In the genomic region with DNA sequence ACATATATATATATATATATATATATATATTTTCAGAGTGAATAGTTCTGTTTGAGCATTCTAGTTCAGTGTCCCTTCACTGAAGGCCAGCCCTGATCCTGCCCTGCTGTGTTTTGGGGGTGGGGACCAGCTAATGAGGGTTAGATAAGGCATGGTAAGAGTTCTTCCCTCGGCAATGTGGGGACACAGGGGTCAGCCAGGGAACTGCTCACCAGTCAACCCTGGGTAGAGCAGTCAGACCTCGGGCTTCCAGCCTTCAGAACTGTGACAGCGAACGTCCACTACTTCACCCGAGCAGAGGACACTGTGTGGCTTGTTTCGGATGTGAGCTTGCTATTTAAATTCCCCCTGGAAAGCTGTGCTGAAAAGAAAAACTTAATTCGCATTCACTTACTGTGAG, we compare ENCODE assay signal across 29 mouse cellular contexts. TPM values are rescaled to one million over a fixed set of nuclear protein-coding genes. Genes with fewer than 3 reads are reported as not detected.
"Had no signal": no experiment of that assay in that cellular context is flagged by ENCODE, and none has a peak within 500 bp of the region (broad histone marks: within the 10 kb centered on the region; RNA-seq: fewer than 3 reads in every experiment).

No protein-coding gene starts in this region.

- DNase-seq: gastrocnemius, adult 2 months; gastrocnemius, postnatal 10 days; gastrocnemius, postnatal 25 days; heart, adult 2 months; heart, postnatal 14 days; heart, postnatal 4 days; kidney, adult 18-20 months; kidney, adult 8-10 months; kidney, postnatal 10 days; kidney, postnatal 25 days; kidney, postnatal 4 days; liver; liver, embryonic 13.5 days had no signal

- H3K9ac ChIP-seq: heart, embryonic 13.5 days; heart, embryonic 15.5 days; hindbrain, embryonic 12.5 days; hindbrain, embryonic 14.5 days; limb, embryonic 12.5 days; liver, embryonic 13.5 days; liver, embryonic 15.5 days had no signal

- H3K9me3 ChIP-seq: heart, embryonic 15.5 days; limb, embryonic 10.5 days; limb, embryonic 12.5 days; liver, embryonic 15.5 days had no signal

- H3K4me3 ChIP-seq: gastrocnemius, adult 2 months; heart, adult 2 months; heart, embryonic 13.5 days; heart, embryonic 15.5 days; hindbrain, embryonic 10.5 days; hindbrain, embryonic 12.5 days; layer of hippocampus, adult 2 months; left cerebral cortex, adult 2 months; limb, embryonic 10.5 days; limb, embryonic 12.5 days; liver, embryonic 13.5 days; liver, embryonic 15.5 days had no signal

- H3K27ac ChIP-seq: gastrocnemius, adult 2 months; heart, adult 2 months; heart, embryonic 13.5 days; heart, embryonic 15.5 days; hindbrain, embryonic 10.5 days; hindbrain, embryonic 12.5 days; hindbrain, embryonic 14.5 days; layer of hippocampus, adult 2 months; left cerebral cortex, adult 2 months; limb, embryonic 10.5 days; limb, embryonic 12.5 days; liver, embryonic 13.5 days; liver, embryonic 15.5 days had no signal

- H3K4me1 ChIP-seq: heart, embryonic 13.5 days; heart, embryonic 15.5 days; hindbrain, embryonic 10.5 days; hindbrain, embryonic 12.5 days; limb, embryonic 10.5 days; limb, embryonic 12.5 days; liver, embryonic 13.5 days; liver, embryonic 15.5 days had no signal

- H3K27me3 ChIP-seq: heart, embryonic 13.5 days; heart, embryonic 15.5 days; hindbrain, embryonic 12.5 days; limb, embryonic 12.5 days; liver, embryonic 13.5 days; liver, embryonic 15.5 days had no signal

- H3K36me3 ChIP-seq: heart, embryonic 13.5 days; heart, embryonic 15.5 days; hindbrain, embryonic 10.5 days; hindbrain, embryonic 12.5 days; limb, embryonic 10.5 days; limb, embryonic 12.5 days; liver, embryonic 13.5 days; liver, embryonic 15.5 days had no signal

- H3K4me2 ChIP-seq: heart, embryonic 11.5 days; heart, embryonic 13.5 days; heart, embryonic 15.5 days; hindbrain, embryonic 12.5 days; hindbrain, embryonic 14.5 days; limb, embryonic 12.5 days; liver, embryonic 11.5 days; liver, embryonic 13.5 days; liver, embryonic 15.5 days had no signal

- ATAC-seq: hindbrain, embryonic 16.5 days; inflammation-experienced regulatory T-cells, adult 6 months; intestine, postnatal 0 days had no signal

RNA-seq across cellular contexts. Expression of gene Tmem121, which starts 17.8 kb away (rescaled TPM):
- total RNA-seq: gastrocnemius, adult 2 months; granulocyte monocyte progenitor cell, adult 5-6 weeks had no signal
- polyA plus RNA-seq: heart, adult 2 months had no signal

RNA-seq across cellular contexts. Expression of gene Tedc1, which starts 47.3 kb away (rescaled TPM):
- total RNA-seq: gastrocnemius, adult 2 months had no signal
